Mouse (Mus musculus) C2C12 (cell line): ENCODE data around the gene Zbtb9. TPM values are rescaled to one million over a fixed set of nuclear protein-coding genes. Genes with fewer than 3 reads are reported as not detected.

Experiments used
- H3K27me3 ChIP-seq: one replicate; pipeline ENCODE4 v1.6.1; 2011; ENCODE audit not compliant: control insufficient read depth, insufficient read depth, insufficient read length
- H3K36me3 ChIP-seq: one replicate; pipeline ENCODE4 v1.6.1; 2011; ENCODE audit not compliant: control insufficient read depth, insufficient read depth
- H3K4me3 ChIP-seq: one replicate; pipeline ENCODE4 v1.5.1; 2011; ENCODE audit warnings: mild to moderate bottlenecking, control low read depth; ENCODE audit not compliant: poor library complexity, insufficient read depth, severe bottlenecking
- H3K79me2 ChIP-seq: one replicate; pipeline ENCODE4 v1.6.1; 2011; ENCODE audit not compliant: control insufficient read depth, insufficient read depth
- H3K79me3 ChIP-seq: one replicate; pipeline ENCODE4 v1.6.1; 2011; ENCODE audit warnings: low read depth, control low read depth
- H3ac ChIP-seq: one replicate; pipeline ENCODE3; 2011; ENCODE audit warnings: low read depth; ENCODE audit not compliant: control insufficient read depth, insufficient read length
- CEBPB ChIP-seq: IDR thresholded peaks from one replicate; pipeline ENCODE4 v1.6.1; 2011; ENCODE audit warnings: low read depth, mild to moderate bottlenecking, control low read depth, moderate library complexity
- CTCF ChIP-seq: IDR thresholded peaks from one replicate; pipeline ENCODE4 v1.5.1; 2011; ENCODE audit not compliant: control insufficient read depth, insufficient read depth, insufficient read length
- FOSL1 ChIP-seq: IDR thresholded peaks from one replicate; pipeline ENCODE4 v1.8.0; 2011; ENCODE audit warnings: mild to moderate bottlenecking, low read length; ENCODE audit not compliant: poor library complexity, insufficient read depth, severe bottlenecking
- MAX ChIP-seq: IDR thresholded peaks from one replicate; pipeline ENCODE4 v1.6.1; 2011; ENCODE audit warnings: mild to moderate bottlenecking, control low read depth
- MYOD1 ChIP-seq: IDR thresholded peaks from one replicate; pipeline ENCODE4 v1.6.1; 2011; ENCODE audit warnings: low read depth; ENCODE audit not compliant: control insufficient read depth, insufficient read length
- MYOG ChIP-seq: IDR thresholded peaks from one replicate; pipeline ENCODE4 v1.6.1; 2011; ENCODE audit not compliant: control insufficient read depth, insufficient read length; ENCODE audit errors: extremely low read depth
- USF1 ChIP-seq: IDR thresholded peaks from one replicate; pipeline ENCODE4 v1.6.1; 2011; ENCODE audit warnings: low read depth, mild to moderate bottlenecking, control low read depth, moderate library complexity
- polyA plus RNA-seq: library from polyadenylated mRNA; unstranded; fragments of >200 nt; fragmentation: generic; extraction: Trizol; gene quantifications from one replicate; pipeline ENCODE4 v1.2.1, GENCODE M21; 2012; ENCODE audit warnings: missing spikeins

The Zbtb9 gene
- polyA plus RNA-seq, 1 experiment = 6.8 TPM

DNA sequence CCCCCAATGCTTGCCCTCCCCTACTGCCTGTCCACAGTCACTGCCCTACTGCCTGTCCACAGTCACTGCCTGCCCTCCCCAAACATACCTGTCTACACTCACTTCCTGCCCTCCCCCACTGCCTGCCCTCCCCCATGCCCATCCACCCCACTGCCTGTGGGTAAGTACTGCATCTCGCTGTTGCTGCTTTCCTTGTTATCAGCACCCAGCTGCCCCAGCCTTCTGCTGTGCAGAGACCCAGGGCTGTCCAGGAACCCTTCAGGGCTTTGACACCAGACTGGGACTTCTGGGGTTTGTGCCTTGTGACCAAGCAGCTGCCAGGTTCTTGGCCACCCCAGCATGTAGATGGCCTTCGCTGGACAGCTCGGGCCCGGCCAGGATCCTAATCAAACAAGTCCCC lies 50.4 kb downstream of the Zbtb9 start:
- Histone ChIP-seq H3K4me3 (no peak overlapping the region), H3K27me3 (no peaks in the 10 kb centered on the region), H3ac (no peak overlapping the region), H3K79me3 (peaks cover 24% of the 10 kb centered on the region), H3K79me2 (peaks cover 28% of the 10 kb centered on the region), H3K36me3 (peaks cover 49% of the 10 kb centered on the region)
- TF ChIP-seq MAX = no peak
- TF ChIP-seq MYOD1 = no peak
- no peak for TF ChIP-seq CTCF
- TF ChIP-seq CEBPB = no peak
- TF ChIP-seq USF1 = no peak
- no peak for TF ChIP-seq FOSL1
- TF ChIP-seq MYOG = no peak

GRCm38 (mm10) chr17:27025326-27025902 lies 52.4 kb downstream of the Zbtb9 start:
- Histone ChIP-seq H3K27me3 (no peaks in the 10 kb centered on the region), H3K36me3 (peaks cover 40% of the 10 kb centered on the region), H3K79me2 (peaks cover 29% of the 10 kb centered on the region), H3K79me3 (peaks cover 24% of the 10 kb centered on the region), H3ac (no peak overlapping the region), H3K4me3 (no peak overlapping the region)
- TF ChIP-seq MAX (no peak), FOSL1 (no peak), CTCF (no peak), USF1 (no peak), CEBPB (no peak), MYOG (no peak), MYOD1 (no peak)

DNA sequence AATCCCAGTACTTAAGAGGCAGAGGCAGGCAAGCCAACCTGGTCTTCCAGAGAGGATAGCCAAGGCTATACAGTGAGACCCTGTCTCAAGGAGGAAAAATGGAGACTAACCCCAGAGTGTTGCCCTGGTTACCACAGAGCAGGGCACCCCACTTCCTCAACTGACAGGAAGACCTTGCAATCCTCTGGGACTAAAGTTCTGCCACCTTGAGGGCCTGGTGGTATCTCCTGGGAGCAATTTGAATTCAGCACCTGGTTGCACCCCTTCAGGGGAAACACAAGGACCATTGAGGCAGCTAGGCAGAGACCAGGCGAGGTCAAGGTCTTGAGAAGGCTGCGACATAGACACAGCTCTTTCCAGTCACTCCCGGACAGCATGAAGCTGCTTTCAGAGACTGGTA lies 53.0 kb downstream of the Zbtb9 start:
- TF ChIP-seq USF1 (no peak), MYOD1 (no peak), MYOG (no peak), CTCF (no peak), CEBPB (no peak), MAX (no peak), FOSL1 (no peak)
- Histone ChIP-seq H3K4me3 (no peak overlapping the region), H3K27me3 (no peaks in the 10 kb centered on the region), H3K36me3 (peaks cover 39% of the 10 kb centered on the region), H3K79me2 (peaks cover 29% of the 10 kb centered on the region), H3K79me3 (peaks cover 24% of the 10 kb centered on the region), H3ac (no peak overlapping the region)

DNA sequence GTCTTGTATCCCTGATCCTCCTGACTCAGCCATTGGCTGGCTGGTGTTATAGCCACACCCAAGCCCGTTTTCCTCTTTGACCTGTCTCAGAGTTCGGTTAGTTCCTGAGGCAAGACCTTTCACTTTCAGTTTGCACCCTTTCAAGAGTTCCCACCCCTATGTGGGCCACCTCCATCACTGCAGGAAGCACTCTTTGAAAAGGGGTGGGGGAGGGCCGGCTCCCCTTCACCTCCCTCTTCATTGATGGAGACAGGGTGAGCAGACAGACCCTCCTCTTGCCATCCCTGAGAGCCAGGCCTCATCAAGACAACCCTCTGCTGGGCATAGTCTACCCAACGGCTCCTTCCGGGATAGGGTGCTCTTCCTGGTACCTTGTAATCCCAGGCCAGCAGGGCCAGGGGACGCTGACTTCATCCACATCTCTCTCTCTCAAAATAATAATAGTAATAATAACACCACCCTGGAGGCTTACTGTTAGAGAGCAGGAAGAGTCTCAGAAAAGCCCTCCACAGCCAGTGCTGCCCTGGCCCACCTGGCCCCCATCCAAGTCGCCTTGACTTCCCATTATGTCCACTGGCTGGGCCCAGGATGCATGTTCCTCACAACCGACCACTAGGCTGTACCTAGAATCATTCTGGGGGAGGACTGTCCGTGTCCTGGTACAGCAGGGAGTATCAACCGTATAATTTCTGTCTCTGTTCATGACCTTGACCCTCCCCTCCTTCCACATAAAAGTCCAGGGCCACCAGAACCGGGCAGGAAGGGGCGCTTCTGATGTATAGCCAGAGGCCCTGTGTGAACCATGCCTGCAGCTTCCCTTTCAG lies 54.7 kb downstream of the Zbtb9 start:
- no peaks in the 10 kb centered on the region for H3K27me3 ChIP-seq
- TF ChIP-seq MYOD1 (no peak), MAX (no peak), FOSL1 (no peak), MYOG (no peak), USF1 (no peak), CEBPB (no peak), CTCF (no peak)
- H3K79me3 ChIP-seq = peaks cover 24% of the 10 kb centered on the region
- peak overlapping the region; percentile 92 for H3K4me3 ChIP-seq
- H3K36me3 ChIP-seq = peaks cover 26% of the 10 kb centered on the region
- peaks cover 29% of the 10 kb centered on the region for H3K79me2 ChIP-seq
- H3ac ChIP-seq = peak overlapping the region; percentile 85

DNA sequence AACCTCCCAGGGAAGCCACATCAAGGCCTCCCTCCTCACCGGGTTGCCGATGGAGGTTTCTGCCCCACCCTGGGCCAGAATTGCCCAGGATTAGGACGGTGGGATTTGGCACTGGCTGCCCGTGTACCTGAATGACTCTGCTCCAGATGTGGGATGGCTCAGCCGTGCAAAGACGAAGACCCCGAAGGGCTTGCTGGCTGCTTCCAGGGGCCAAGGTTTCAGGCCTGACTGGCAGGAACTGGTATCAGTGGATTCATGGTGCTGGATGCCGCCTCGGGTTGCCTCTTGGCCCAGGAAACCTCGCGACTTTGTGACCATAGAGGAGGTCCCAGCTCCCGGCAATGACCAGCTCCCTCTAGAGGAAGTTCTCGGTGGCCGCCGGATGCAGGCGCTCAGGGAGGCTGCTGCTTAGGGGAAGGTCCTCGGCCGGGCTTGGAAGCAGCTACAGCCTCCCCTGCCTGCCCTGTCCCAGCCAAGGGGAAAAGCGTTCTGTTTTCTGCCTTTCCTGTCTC lies 55.4 kb downstream of the Zbtb9 start:
- peak overlapping the region; percentile 85 for H3ac ChIP-seq
- H3K79me3 ChIP-seq = peaks cover 24% of the 10 kb centered on the region
- H3K79me2 ChIP-seq = peaks cover 29% of the 10 kb centered on the region
- H3K4me3 ChIP-seq = peak overlapping the region; percentile 92
- H3K36me3 ChIP-seq = peaks cover 26% of the 10 kb centered on the region
- TF ChIP-seq USF1 = no peak
- peak; percentile 38 for TF ChIP-seq MAX
- no peak for TF ChIP-seq MYOD1
- TF ChIP-seq MYOG = no peak
- TF ChIP-seq FOSL1 = no peak
- peak; percentile 58 for TF ChIP-seq CTCF
- TF ChIP-seq CEBPB = no peak
- no peaks in the 10 kb centered on the region for H3K27me3 ChIP-seq
